Mouse (Mus musculus): ENCODE measurements around the gene Wipf1. TPM values are rescaled to one million over a fixed set of nuclear protein-coding genes. Genes with fewer than 3 reads are reported as not detected.
A peak's percentile ranks its signal among the peaks of the same experiment; 100 is the strongest.

Wipf1 gene
- polyA plus RNA-seq, 1 experiment: 56.6 TPM

DNA sequence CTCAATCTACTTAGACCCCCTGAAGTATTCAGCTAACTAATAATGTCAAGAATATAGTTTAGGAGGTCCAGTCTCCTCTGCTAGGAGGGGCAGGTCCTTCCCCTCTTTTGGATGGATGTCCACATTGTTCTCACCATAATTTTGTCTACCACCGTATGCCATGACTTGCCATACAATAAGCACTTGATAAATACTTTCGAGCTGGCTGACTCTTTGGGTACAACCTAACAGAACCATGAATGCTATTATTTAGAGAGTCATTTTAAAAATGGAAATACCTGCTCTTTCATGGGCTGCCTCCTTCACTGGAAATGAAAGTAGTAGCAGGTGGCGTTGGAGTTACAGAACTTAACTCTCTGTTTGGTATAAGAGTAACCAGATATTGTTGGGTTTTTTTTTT lies 139.6 kb downstream of the Wipf1 start:
- no peak for DNase-seq
- WGBS: 88% methylated on average over 3 of the region's 3 CpGs
- no peak overlapping the region for H3K4me3 ChIP-seq (ENCODE audit: control insufficient read depth, insufficient read depth, low read length)
- H3K27ac ChIP-seq (ENCODE audit: control insufficient read depth, insufficient read depth, low read length): no peak overlapping the region
- H3K27me3 ChIP-seq (ENCODE audit: control insufficient read depth, insufficient read depth, low read length): no peaks in the 10 kb centered on the region
- TF ChIP-seq POLR2A (IDR thresholded peaks at IDR 0.05; ENCODE audit: control insufficient read depth, extremely low read depth, insufficient read depth, low read length, poor library complexity) (no peak), CTCF (IDR thresholded peaks at IDR 0.05; ENCODE audit: borderline replicate concordance, control insufficient read depth, extremely low read depth, insufficient read depth, low read length, poor library complexity) (no peak)
- peaks cover 7% of the 10 kb centered on the region for H3K4me1 ChIP-seq (replicated peaks; ENCODE audit: control insufficient read depth, insufficient read depth, low read length)
- H3K36me3 ChIP-seq (ENCODE audit: control insufficient read depth, insufficient read depth, low read length): no peaks in the 10 kb centered on the region

DNA sequence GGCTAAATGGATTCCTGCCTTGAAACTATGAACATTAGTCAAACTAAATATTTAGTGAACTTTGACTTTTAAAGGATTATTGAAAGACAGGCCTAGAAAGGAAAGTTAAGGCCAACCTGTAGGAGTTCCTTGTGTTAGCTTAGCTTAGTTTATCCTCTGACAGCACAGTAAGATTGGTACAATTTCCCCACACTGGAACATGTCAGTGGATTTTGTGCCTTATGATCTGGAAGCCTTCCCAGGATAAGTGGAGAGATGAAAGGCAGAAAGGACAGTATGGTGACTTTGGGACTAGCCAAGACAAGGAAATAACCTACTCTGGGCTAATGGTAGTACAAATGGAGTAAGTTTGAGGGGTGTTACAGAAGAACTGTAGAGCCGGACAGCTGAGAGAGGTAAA lies 141.7 kb downstream of the Wipf1 start:
- Histone ChIP-seq H3K36me3 (ENCODE audit: control insufficient read depth, insufficient read depth, low read length) (no peaks in the 10 kb centered on the region), H3K4me3 (ENCODE audit: control insufficient read depth, insufficient read depth, low read length) (no peak overlapping the region), H3K27me3 (ENCODE audit: control insufficient read depth, insufficient read depth, low read length) (no peaks in the 10 kb centered on the region), H3K27ac (ENCODE audit: control insufficient read depth, insufficient read depth, low read length) (no peak overlapping the region), H3K4me1 (replicated peaks; ENCODE audit: control insufficient read depth, insufficient read depth, low read length) (peaks cover 7% of the 10 kb centered on the region)
- no peak for DNase-seq
- TF ChIP-seq POLR2A (IDR thresholded peaks at IDR 0.05; ENCODE audit: control insufficient read depth, extremely low read depth, insufficient read depth, low read length, poor library complexity): no peak
- no peak for TF ChIP-seq CTCF (IDR thresholded peaks at IDR 0.05; ENCODE audit: borderline replicate concordance, control insufficient read depth, extremely low read depth, insufficient read depth, low read length, poor library complexity)
- WGBS: 92% methylated on average over 1 of the region's 1 CpGs

DNA sequence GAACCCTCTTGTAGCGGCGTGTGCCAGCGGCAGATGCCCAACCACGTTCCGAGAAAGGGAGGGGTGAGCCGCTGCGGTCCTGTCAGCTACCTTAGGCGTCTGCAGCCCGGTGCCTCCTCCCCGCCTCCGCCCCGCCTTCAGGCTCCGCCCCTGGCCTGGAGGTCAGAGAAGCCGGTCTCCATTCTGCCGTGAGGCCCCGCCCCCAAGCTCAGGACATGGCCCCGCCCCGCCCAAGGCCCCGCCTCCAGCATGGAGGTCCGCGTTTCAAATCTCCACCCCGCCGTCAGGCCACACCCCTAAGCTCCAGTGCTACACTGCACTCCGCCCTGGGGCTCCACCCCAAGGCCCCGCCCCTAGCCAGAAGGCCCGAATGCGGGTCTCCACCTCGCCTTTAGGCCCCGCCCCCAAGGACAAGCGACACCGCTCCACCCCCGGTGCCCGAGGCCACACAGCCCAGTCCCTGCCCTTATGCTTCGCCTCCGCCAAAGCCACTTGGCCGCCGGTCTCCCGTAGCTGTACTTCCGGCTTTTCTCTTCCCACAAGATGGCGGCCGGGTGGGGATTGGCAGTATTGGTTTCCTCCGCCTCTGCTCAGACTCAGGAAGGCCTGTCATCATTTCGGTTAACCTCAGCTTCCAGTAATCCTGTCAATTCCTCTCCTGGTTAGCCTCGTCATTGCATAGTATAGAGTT lies 143.0 kb downstream of the Wipf1 start, which contains the start of gene Gpr155:
Gene Gpr155, minus strand, starts transcription at position 217 of the 691 bp plus-strand sequence.
- Histone ChIP-seq H3K36me3 (ENCODE audit: control insufficient read depth, insufficient read depth, low read length) (no peaks in the 10 kb centered on the region), H3K27me3 (ENCODE audit: control insufficient read depth, insufficient read depth, low read length) (no peaks in the 10 kb centered on the region), H3K27ac (ENCODE audit: control insufficient read depth, insufficient read depth, low read length) (peak within 1 kb of the TSS; percentile 26; the same call in 1 of the 2 replicates), H3K4me1 (replicated peaks; ENCODE audit: control insufficient read depth, insufficient read depth, low read length) (peaks cover 7% of the 10 kb centered on the region), H3K4me3 (ENCODE audit: control insufficient read depth, insufficient read depth, low read length) (peak within 1 kb of the TSS; percentile 85)
- TF ChIP-seq POLR2A (IDR thresholded peaks at IDR 0.05; ENCODE audit: control insufficient read depth, extremely low read depth, insufficient read depth, low read length, poor library complexity): 0 out of 2 replicates have a peak, but pooled peaks have one; percentile 36
- TF ChIP-seq CTCF (IDR thresholded peaks at IDR 0.05; ENCODE audit: borderline replicate concordance, control insufficient read depth, extremely low read depth, insufficient read depth, low read length, poor library complexity): 0 out of 2 replicates have a peak, but pooled peaks have one; percentile 18
- peak; percentile 100 for DNase-seq
- WGBS: 1% methylated on average over 44 of the region's 44 CpGs

DNA sequence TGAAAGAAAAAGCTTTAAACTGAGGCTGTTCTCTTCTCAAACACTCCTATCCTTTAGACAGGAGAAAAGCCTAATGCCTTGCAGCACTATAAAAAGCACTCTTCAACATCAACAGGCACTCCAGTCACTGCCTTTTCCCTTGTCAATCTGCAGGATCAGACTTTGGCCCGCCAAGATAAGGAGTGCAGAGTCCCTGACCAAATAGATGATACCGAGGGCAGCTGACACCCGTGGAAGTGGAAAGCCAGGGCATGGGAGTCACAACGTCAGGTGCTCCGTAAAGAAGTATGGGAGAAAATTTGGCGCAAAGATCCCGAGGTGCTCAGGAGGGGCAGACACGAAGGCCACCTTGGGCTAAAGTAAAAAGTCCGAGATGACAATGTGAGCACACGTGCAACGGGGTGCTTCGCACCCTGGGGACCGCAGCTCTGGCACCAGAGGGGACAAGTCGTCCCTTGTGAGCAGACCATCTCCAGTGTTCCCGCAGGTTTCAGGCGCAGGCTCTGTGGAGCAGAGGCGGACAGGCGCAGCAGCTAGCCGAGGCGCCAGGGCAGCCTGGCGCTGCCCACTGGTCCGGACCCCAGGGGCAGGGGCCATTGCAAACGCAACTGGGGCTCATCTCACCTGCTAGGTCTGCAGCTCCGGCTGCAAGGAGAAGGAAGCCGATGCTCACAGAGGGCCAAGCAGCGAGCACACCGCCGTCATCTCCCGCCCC lies 143.7 kb downstream of the Wipf1 start:
- 4% methylated on average over 29 of the region's 29 CpGs for WGBS
- H3K4me3 ChIP-seq (ENCODE audit: control insufficient read depth, insufficient read depth, low read length): peak overlapping the region; percentile 85
- TF ChIP-seq CTCF (IDR thresholded peaks at IDR 0.05; ENCODE audit: borderline replicate concordance, control insufficient read depth, extremely low read depth, insufficient read depth, low read length, poor library complexity) (no peak), POLR2A (IDR thresholded peaks at IDR 0.05; ENCODE audit: control insufficient read depth, extremely low read depth, insufficient read depth, low read length, poor library complexity) (no peak)
- peaks cover 7% of the 10 kb centered on the region for H3K4me1 ChIP-seq (replicated peaks; ENCODE audit: control insufficient read depth, insufficient read depth, low read length)
- H3K27me3 ChIP-seq (ENCODE audit: control insufficient read depth, insufficient read depth, low read length): no peaks in the 10 kb centered on the region
- no peak overlapping the region for H3K27ac ChIP-seq (ENCODE audit: control insufficient read depth, insufficient read depth, low read length)
- no peak for DNase-seq
- H3K36me3 ChIP-seq (ENCODE audit: control insufficient read depth, insufficient read depth, low read length): no peaks in the 10 kb centered on the region

- WGBS: 48% methylated on average over 4 of the region's 4 CpGs
These were observed 144.4 kb downstream of the Wipf1 start for GRCm38 (mm10) chr2:73385172-73385571.

GRCm38 (mm10) chr2:73380298-73380975 lies 149.1 kb downstream of the Wipf1 start:
- H3K4me3 ChIP-seq (ENCODE audit: control insufficient read depth, insufficient read depth, low read length): no peak overlapping the region
- 94% methylated on average over 9 of the region's 9 CpGs for WGBS
- TF ChIP-seq POLR2A (IDR thresholded peaks at IDR 0.05; ENCODE audit: control insufficient read depth, extremely low read depth, insufficient read depth, low read length, poor library complexity) (no peak), CTCF (IDR thresholded peaks at IDR 0.05; ENCODE audit: borderline replicate concordance, control insufficient read depth, extremely low read depth, insufficient read depth, low read length, poor library complexity) (no peak)
- H3K27me3 ChIP-seq (ENCODE audit: control insufficient read depth, insufficient read depth, low read length): no peaks in the 10 kb centered on the region
- no peaks in the 10 kb centered on the region for H3K4me1 ChIP-seq (replicated peaks; ENCODE audit: control insufficient read depth, insufficient read depth, low read length)
- no peaks in the 10 kb centered on the region for H3K36me3 ChIP-seq (ENCODE audit: control insufficient read depth, insufficient read depth, low read length)
- no peak overlapping the region for H3K27ac ChIP-seq (ENCODE audit: control insufficient read depth, insufficient read depth, low read length)
- DNase-seq: no peak

More at GRCm38 (mm10) chr2:73385172-73385571, 144.4 kb downstream of the Wipf1 start:
- no peaks in the 10 kb centered on the region for H3K27me3 ChIP-seq (ENCODE audit: control insufficient read depth, insufficient read depth, low read length)
- H3K4me1 ChIP-seq (replicated peaks; ENCODE audit: control insufficient read depth, insufficient read depth, low read length): peaks cover 7% of the 10 kb centered on the region
- H3K36me3 ChIP-seq (ENCODE audit: control insufficient read depth, insufficient read depth, low read length): no peaks in the 10 kb centered on the region
- no peak overlapping the region for H3K27ac ChIP-seq (ENCODE audit: control insufficient read depth, insufficient read depth, low read length)
- DNase-seq: no peak
- no peak overlapping the region for H3K4me3 ChIP-seq (ENCODE audit: control insufficient read depth, insufficient read depth, low read length)
- TF ChIP-seq CTCF (IDR thresholded peaks at IDR 0.05; ENCODE audit: borderline replicate concordance, control insufficient read depth, extremely low read depth, insufficient read depth, low read length, poor library complexity): no peak
- no peak for TF ChIP-seq POLR2A (IDR thresholded peaks at IDR 0.05; ENCODE audit: control insufficient read depth, extremely low read depth, insufficient read depth, low read length, poor library complexity)
